Mouse (Mus musculus): Measurements from ENCODE around the gene Dtx2.

- TF ChIP-seq CTCF (IDR thresholded peaks at IDR 0.05; ENCODE audit: borderline replicate concordance, control insufficient read depth, extremely low read depth, insufficient read depth, low read length, poor library complexity), result no peak
- no peak for TF ChIP-seq POLR2A (IDR thresholded peaks at IDR 0.05; ENCODE audit: control insufficient read depth, extremely low read depth, insufficient read depth, low read length, poor library complexity)
These were observed 69.3 kb downstream of the Dtx2 start for GRCm38 (mm10) chr5:136063920-136064319.
